Mouse (Mus musculus): ENCODE data around the gene Herpud2. TPM values are rescaled to one million over a fixed set of nuclear protein-coding genes. Genes with fewer than 3 reads are reported as not detected.
"Not testable (repeated sequence)": the region's sequence is repeated elsewhere in the genome, so short reads cannot be mapped to it uniquely, and the experiment has no call there.

The Herpud2 gene
- total RNA-seq, 2 experiments from 2014 or later = 37.5 to 37.6 TPM

- DNase-seq = peak; percentile 81
- intact Hi-C loops (cut with DNase I; ENCODE audit: low total_unique reads) = no loop called here
Measured at GRCm38 (mm10) chr9:25150791-25151610, 619 bp downstream of the Herpud2 start.

- intact Hi-C loops (cut with DNase I; ENCODE audit: low total_unique reads) = no loop called here
- DNase-seq = no peak
Measured at GRCm38 (mm10) chr9:25148767-25149166, 2.9 kb downstream of the Herpud2 start.

- intact Hi-C loops (cut with DNase I; ENCODE audit: low total_unique reads) = no loop called here
- DNase-seq = no peak
Measured at GRCm38 (mm10) chr9:25145925-25146324, 5.7 kb downstream of the Herpud2 start.

GRCm38 (mm10) chr9:25143950-25144349, 7.7 kb downstream of the Herpud2 start:
- intact Hi-C loops (cut with DNase I; ENCODE audit: low total_unique reads) = no loop called here

GRCm38 (mm10) chr9:25142988-25143387, 8.6 kb downstream of the Herpud2 start:
- no peak for DNase-seq
- intact Hi-C loops (cut with DNase I; ENCODE audit: low total_unique reads) = no loop called here

More at GRCm38 (mm10) chr9:25143950-25144349, 7.7 kb downstream of the Herpud2 start:
- no peak for DNase-seq

GRCm38 (mm10) chr9:25142041-25142440, 9.6 kb downstream of the Herpud2 start:
- DNase-seq = no peak
- intact Hi-C loops (cut with DNase I; ENCODE audit: low total_unique reads) = no loop called here

GRCm38 (mm10) chr9:25140330-25140729, 11.3 kb downstream of the Herpud2 start:
- intact Hi-C loops (cut with DNase I; ENCODE audit: low total_unique reads) = no loop called here
- peak; percentile 25 for DNase-seq

- intact Hi-C loops (cut with DNase I; ENCODE audit: low total_unique reads) = no loop called here
- DNase-seq = no peak
Measured at GRCm38 (mm10) chr9:25138900-25139299, 12.7 kb downstream of the Herpud2 start.

GRCm38 (mm10) chr9:25132920-25133319, 18.7 kb downstream of the Herpud2 start:
- DNase-seq = no peak
- intact Hi-C loops (cut with DNase I; ENCODE audit: low total_unique reads) = no loop called here

GRCm38 (mm10) chr9:25132253-25132652, 19.4 kb downstream of the Herpud2 start:
- DNase-seq = no peak
- intact Hi-C loops (cut with DNase I; ENCODE audit: low total_unique reads) = no loop called here

- intact Hi-C loops (cut with DNase I; ENCODE audit: low total_unique reads) = no loop called here
Measured at GRCm38 (mm10) chr9:25124048-25124447, 27.6 kb downstream of the Herpud2 start.

GRCm38 (mm10) chr9:25123590-25123989, 28.0 kb downstream of the Herpud2 start:
- DNase-seq; intact Hi-C loops (cut with DNase I; ENCODE audit: low total_unique reads): not testable (repeated sequence)

More at GRCm38 (mm10) chr9:25124048-25124447, 27.6 kb downstream of the Herpud2 start:
- DNase-seq = no peak

GRCm38 (mm10) chr9:25104638-25105037, 47.0 kb downstream of the Herpud2 start:
- DNase-seq = no peak
- intact Hi-C loops (cut with DNase I; ENCODE audit: low total_unique reads) = no loop called here

- no peak for DNase-seq
- intact Hi-C loops (cut with DNase I; ENCODE audit: low total_unique reads) = no loop called here
Measured at GRCm38 (mm10) chr9:25102881-25103280, 48.7 kb downstream of the Herpud2 start.

GRCm38 (mm10) chr9:25090853-25091252, 60.8 kb downstream of the Herpud2 start:
- intact Hi-C loops (cut with DNase I; ENCODE audit: low total_unique reads) = no loop called here
- DNase-seq = no peak

GRCm38 (mm10) chr9:25089122-25089521, 62.5 kb downstream of the Herpud2 start, which contains the start of gene Gm10181:
TSS of gene Gm10181 (plus strand) at chr9:25089422.
- DNase-seq = no peak
- intact Hi-C loops (cut with DNase I; ENCODE audit: low total_unique reads) = no loop called here

GRCm38 (mm10) chr9:25076505-25076904, 75.1 kb downstream of the Herpud2 start:
- no peak for DNase-seq
- intact Hi-C loops (cut with DNase I; ENCODE audit: low total_unique reads) = no loop called here

GRCm38 (mm10) chr9:25075977-25076376, 75.6 kb downstream of the Herpud2 start:
- intact Hi-C loops (cut with DNase I; ENCODE audit: low total_unique reads) = no loop called here

GRCm38 (mm10) chr9:25072666-25073065, 79.0 kb downstream of the Herpud2 start:
- intact Hi-C loops (cut with DNase I; ENCODE audit: low total_unique reads) = no loop called here

More at GRCm38 (mm10) chr9:25075977-25076376, 75.6 kb downstream of the Herpud2 start:
- DNase-seq = no peak

GRCm38 (mm10) chr9:25058726-25059125, 92.9 kb downstream of the Herpud2 start:
- intact Hi-C loops (cut with DNase I; ENCODE audit: low total_unique reads) = no loop called here
- DNase-seq = no peak

More at GRCm38 (mm10) chr9:25072666-25073065, 79.0 kb downstream of the Herpud2 start:
- no peak for DNase-seq

Data from gastrocnemius, postnatal 14 days (tissue).